Mouse (Mus musculus) forebrain, embryonic 12.5 days (tissue): Measurements from ENCODE around the gene Anapc1. TPM values are rescaled to one million over a fixed set of nuclear protein-coding genes. Genes with fewer than 3 reads are reported as not detected.

Source experiments
- ATAC-seq: fragments of 200-750 bp; cut with Nextera tagmentation; 2 replicates; pipeline ENCODE4 v1.8.0; 2017; ENCODE audit warnings: moderate TSS enrichment; ENCODE audit not compliant: low FRiP score
- H3K27ac ChIP-seq: fragments of 300-500 bp; sonication (generic); 2 replicates; pipeline ENCODE4 v1.5.1; 2016; ENCODE audit warnings: mild to moderate bottlenecking
- H3K27me3 ChIP-seq: fragments of 300-500 bp; sonication (generic); 2 replicates; pipeline ENCODE4 v1.6.1; 2016; ENCODE audit warnings: mild to moderate bottlenecking
- H3K36me3 ChIP-seq: fragments of 300-500 bp; sonication (generic); replicated peaks from 2 replicates; pipeline ENCODE4 v1.6.1; 2016; ENCODE audit warnings: mild to moderate bottlenecking
- H3K4me1 ChIP-seq: fragments of 300-500 bp; sonication (generic); 2 replicates; pipeline ENCODE4 v1.6.1; 2016
- H3K4me2 ChIP-seq: fragments of 300-500 bp; sonication (generic); 2 replicates; pipeline ENCODE4 v1.6.1; 2016; ENCODE audit warnings: mild to moderate bottlenecking, moderate library complexity
- H3K4me3 ChIP-seq: fragments of 300-500 bp; sonication (generic); replicated peaks from 2 replicates; pipeline ENCODE4 v1.5.1; 2016; ENCODE audit warnings: mild to moderate bottlenecking
- H3K9ac ChIP-seq: fragments of 300-500 bp; sonication (generic); 2 replicates; pipeline ENCODE4 v1.6.1; 2016; ENCODE audit warnings: mild to moderate bottlenecking
- H3K9me3 ChIP-seq: fragments of 300-500 bp; sonication (generic); 2 replicates; pipeline ENCODE4 v1.6.1; 2016
- whole genome bisulfite sequencing: fragments of 180-500 bp; shearing (Covaris S2); methylation state at CpG from one replicate; pipeline ENCODE4 v1.1.7; 2016; 5-methylcytosine and 5-hydroxymethylcytosine counted together
- polyA plus RNA-seq: library from polyadenylated mRNA; unstranded; fragments of >200 nt; fragmentation: Nextera tagmentation; extraction: Ambion mirVana; gene quantifications from 2 replicates; pipeline ENCODE4 v1.2.1, GENCODE M21; 2016

Gene Anapc1
- polyA plus RNA-seq, 1 experiment from 2014 or later: 98.8 TPM

- no peaks in the 10 kb centered on the region for H3K4me1 ChIP-seq
- no peak overlapping the region for H3K4me3 ChIP-seq
- no peaks in the 10 kb centered on the region for H3K36me3 ChIP-seq
- no peak overlapping the region for H3K27ac ChIP-seq
- no peaks in the 10 kb centered on the region for H3K9me3 ChIP-seq
- WGBS: 94% methylated on average over 7 of the region's 7 CpGs
- no peaks in the 10 kb centered on the region for H3K27me3 ChIP-seq
- H3K9ac ChIP-seq: no peak overlapping the region
- no peak for ATAC-seq
- H3K4me2 ChIP-seq: no peak overlapping the region
These were observed 94.9 kb downstream of the Anapc1 start for GRCm38 (mm10) chr2:128592301-128592700.

- H3K27me3 ChIP-seq: no peaks in the 10 kb centered on the region
- no peaks in the 10 kb centered on the region for H3K36me3 ChIP-seq
- no peak for ATAC-seq
- H3K27ac ChIP-seq: no peak within 1 kb of the TSS
- H3K4me2 ChIP-seq: no peak within 1 kb of the TSS
- H3K4me1 ChIP-seq: no peaks in the 10 kb centered on the region
- H3K9me3 ChIP-seq: no peaks in the 10 kb centered on the region
- 84% methylated on average over 3 of the region's 3 CpGs for whole genome bisulfite sequencing
- H3K4me3 ChIP-seq: no peak within 1 kb of the TSS
- no peak within 1 kb of the TSS for H3K9ac ChIP-seq
These were observed 96.3 kb downstream of the Anapc1 start, which contains the start of gene Spdye4c for GRCm38 (mm10) chr2:128590909-128591308. Gene Spdye4c (plus strand): TSS chr2:128591209.

- Histone ChIP-seq H3K4me2 (no peak overlapping the region), H3K36me3 (no peaks in the 10 kb centered on the region), H3K27ac (no peak overlapping the region), H3K9me3 (no peaks in the 10 kb centered on the region), H3K4me1 (0 out of 2 replicates have a peak, but pooled peaks cover 4% of the 10 kb centered on the region), H3K9ac (no peak overlapping the region), H3K27me3 (no peaks in the 10 kb centered on the region), H3K4me3 (no peak overlapping the region)
- ATAC-seq: no peak
- WGBS: 86% methylated on average over 5 of the region's 5 CpGs
These were observed 104.3 kb downstream of the Anapc1 start for GRCm38 (mm10) chr2:128582881-128583280.

DNA sequence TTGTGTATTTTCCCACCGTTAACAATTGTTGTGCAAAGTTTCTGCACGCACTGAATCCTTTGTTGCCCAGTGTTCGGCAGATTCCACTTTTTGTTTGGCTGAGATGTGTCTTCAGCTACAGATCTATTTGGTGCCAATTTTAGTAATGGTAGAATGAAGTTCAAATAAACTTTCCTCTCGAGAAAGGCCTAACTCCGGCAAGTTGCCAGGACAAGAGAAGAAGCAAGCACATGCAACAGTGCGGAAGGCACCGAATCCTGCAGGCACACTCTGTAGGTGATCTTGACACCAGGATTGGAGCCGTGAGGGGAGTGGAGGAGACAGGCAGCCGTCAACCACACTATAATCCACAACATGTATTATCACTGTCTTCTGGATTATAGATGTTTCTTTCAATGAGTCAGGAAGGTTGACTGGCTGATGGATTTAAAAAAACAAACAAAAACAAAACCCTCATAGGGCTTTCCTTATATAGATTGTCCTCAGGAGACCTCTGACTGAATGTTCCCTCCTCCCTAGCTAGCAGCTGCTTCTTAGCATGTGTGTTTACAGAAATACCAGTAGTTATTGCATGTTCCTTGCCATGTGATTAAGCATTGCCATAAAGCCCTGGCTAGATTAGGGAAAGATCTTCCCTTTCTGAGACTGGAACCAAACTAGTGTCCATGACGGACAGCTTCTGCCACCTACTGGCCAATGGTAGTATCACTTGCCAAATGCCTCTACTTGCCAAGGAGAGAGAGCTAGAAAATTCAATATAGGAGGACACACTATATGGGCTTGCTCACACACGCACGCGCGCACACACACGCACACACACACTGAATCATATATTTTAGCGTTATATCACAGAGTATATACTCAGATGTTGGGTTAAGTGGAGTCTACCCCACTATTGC, 114.2 kb downstream of the Anapc1 start:
- 0 out of 2 replicates have a peak, but pooled peaks have one; percentile 27 for ATAC-seq
- Histone ChIP-seq H3K9me3 (no peaks in the 10 kb centered on the region), H3K9ac (no peak overlapping the region), H3K27ac (no peak overlapping the region), H3K4me3 (no peak overlapping the region), H3K4me1 (no peaks in the 10 kb centered on the region), H3K4me2 (no peak overlapping the region), H3K36me3 (no peaks in the 10 kb centered on the region), H3K27me3 (no peaks in the 10 kb centered on the region)
- 53% methylated on average over 16 of the region's 16 CpGs for WGBS

DNA sequence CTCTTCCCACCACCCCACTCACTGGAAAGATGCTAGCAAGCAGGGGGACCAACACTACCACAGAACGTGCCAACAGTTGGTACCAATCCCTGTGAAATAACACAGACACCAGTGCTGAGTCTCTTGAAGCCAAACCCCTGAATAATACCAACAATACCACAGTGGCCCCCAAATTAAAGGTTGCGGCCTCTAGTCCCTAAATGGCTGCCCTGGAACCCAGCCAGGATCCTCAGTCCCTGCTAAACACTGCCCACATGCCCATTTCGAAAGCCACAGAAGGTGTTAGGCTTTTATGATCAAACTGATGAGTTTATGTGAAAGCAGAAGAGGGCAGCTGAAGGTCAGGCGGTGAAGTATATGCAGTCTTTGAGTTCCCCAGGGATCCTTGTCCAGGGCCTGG, 116.2 kb downstream of the Anapc1 start:
- ATAC-seq: no peak
- WGBS: 89% methylated on average over 4 of the region's 4 CpGs

DNA sequence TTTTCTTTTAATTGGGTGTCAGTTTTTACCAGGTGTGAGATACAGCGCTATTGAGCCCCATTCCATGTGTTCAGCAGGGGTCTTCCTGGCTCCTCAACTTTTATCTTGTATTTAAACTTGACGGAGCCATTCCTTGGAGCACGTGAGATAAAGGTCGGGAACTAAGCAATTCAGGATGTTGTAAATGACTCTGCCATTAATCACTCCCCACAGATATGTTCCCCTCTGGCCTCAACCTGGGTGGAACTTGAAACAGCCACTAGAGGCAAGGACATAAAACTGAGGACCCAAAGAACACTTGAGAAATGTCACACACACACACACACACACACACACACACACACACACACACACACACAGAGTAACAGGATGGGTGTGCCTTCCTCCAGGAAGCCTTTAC, 118.7 kb downstream of the Anapc1 start:
- H3K36me3 ChIP-seq: no peaks in the 10 kb centered on the region
- H3K27me3 ChIP-seq: no peaks in the 10 kb centered on the region
- H3K9ac ChIP-seq: no peak overlapping the region
- H3K4me1 ChIP-seq: no peaks in the 10 kb centered on the region
- H3K27ac ChIP-seq: no peak overlapping the region
- no peaks in the 10 kb centered on the region; the same call in 1 of the 2 replicates for H3K9me3 ChIP-seq
- ATAC-seq: no peak
- H3K4me3 ChIP-seq: no peak overlapping the region
- WGBS: 86% methylated on average over 4 of the region's 4 CpGs
- H3K4me2 ChIP-seq: no peak overlapping the region

More for the DNA sequence above, 116.2 kb downstream of the Anapc1 start:
- Histone ChIP-seq H3K36me3 (no peaks in the 10 kb centered on the region), H3K4me2 (no peak overlapping the region), H3K4me1 (no peaks in the 10 kb centered on the region), H3K9me3 (no peaks in the 10 kb centered on the region), H3K4me3 (no peak overlapping the region), H3K27me3 (no peaks in the 10 kb centered on the region), H3K27ac (no peak overlapping the region), H3K9ac (no peak overlapping the region)

GRCm38 (mm10) chr2:128568018-128568417, 119.2 kb downstream of the Anapc1 start:
- no peaks in the 10 kb centered on the region; the same call in 1 of the 2 replicates for H3K9me3 ChIP-seq
- H3K4me3 ChIP-seq: no peak overlapping the region
- no peaks in the 10 kb centered on the region for H3K36me3 ChIP-seq
- ATAC-seq: no peak
- 79% methylated on average over 6 of the region's 6 CpGs for WGBS
- H3K27me3 ChIP-seq: no peaks in the 10 kb centered on the region
- H3K4me1 ChIP-seq: no peaks in the 10 kb centered on the region
- no peak overlapping the region for H3K27ac ChIP-seq
- no peak overlapping the region for H3K4me2 ChIP-seq
- no peak overlapping the region for H3K9ac ChIP-seq

DNA sequence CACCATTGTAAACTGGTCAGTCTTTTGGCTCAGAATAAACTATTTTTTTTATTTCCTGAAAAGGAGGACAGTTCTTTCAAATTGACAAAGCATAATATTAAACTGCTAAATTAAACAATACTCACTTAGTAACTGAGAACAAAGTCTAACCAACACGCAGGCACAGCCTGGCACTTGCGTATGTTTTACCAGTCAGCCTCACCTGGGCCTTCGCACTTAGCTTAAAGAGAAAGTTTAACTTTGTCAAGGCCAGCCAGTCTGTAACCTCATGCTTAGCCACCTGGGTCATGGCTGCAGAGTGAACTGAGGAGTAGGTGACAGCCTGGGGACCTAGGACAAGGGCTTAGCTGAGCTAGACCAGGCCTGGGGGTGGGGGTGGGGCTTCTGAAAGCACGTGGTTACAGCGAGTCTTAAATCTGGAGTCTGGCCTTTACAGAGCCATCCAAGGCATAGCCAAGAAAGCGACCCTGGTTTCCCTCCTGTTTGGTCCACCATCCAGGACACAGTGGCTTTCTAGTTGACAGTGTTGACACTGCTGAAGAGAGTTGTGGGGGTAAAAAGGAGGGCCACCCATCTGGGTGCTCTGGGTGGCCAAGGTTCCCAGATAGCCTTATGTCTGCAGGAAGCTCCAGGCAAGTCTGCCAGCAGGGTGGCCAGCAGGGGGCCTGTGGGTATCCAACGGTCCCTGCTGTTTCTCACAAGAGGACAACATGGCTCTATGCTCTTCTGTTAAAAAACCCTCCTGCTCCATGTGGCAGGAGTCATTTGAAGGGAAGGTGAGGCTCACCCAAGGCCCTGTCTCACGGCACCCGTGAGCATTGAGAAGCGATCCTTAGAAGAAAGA, 120.7 kb downstream of the Anapc1 start:
- H3K36me3 ChIP-seq: no peaks in the 10 kb centered on the region
- no peak for ATAC-seq
- H3K4me2 ChIP-seq: no peak overlapping the region
- no peak overlapping the region for H3K4me3 ChIP-seq
- H3K27ac ChIP-seq: no peak overlapping the region
- H3K27me3 ChIP-seq: no peaks in the 10 kb centered on the region
- no peaks in the 10 kb centered on the region for H3K4me1 ChIP-seq
- no peak overlapping the region for H3K9ac ChIP-seq
- 71% methylated on average over 10 of the region's 10 CpGs for WGBS
- no peaks in the 10 kb centered on the region; the same call in 1 of the 2 replicates for H3K9me3 ChIP-seq

GRCm38 (mm10) chr2:128565904-128566303, 121.3 kb downstream of the Anapc1 start:
- Histone ChIP-seq H3K9me3 (no peaks in the 10 kb centered on the region; the same call in 1 of the 2 replicates), H3K4me1 (no peaks in the 10 kb centered on the region), H3K27me3 (no peaks in the 10 kb centered on the region), H3K36me3 (no peaks in the 10 kb centered on the region), H3K4me2 (no peak overlapping the region), H3K4me3 (no peak overlapping the region), H3K27ac (no peak overlapping the region), H3K9ac (no peak overlapping the region)
- no peak for ATAC-seq
- 60% methylated on average over 8 of the region's 8 CpGs for WGBS

GRCm38 (mm10) chr2:128564195-128564594, 123.0 kb downstream of the Anapc1 start:
- 86% methylated on average over 3 of the region's 3 CpGs for WGBS
- Histone ChIP-seq H3K9me3 (no peaks in the 10 kb centered on the region; the same call in 1 of the 2 replicates), H3K36me3 (no peaks in the 10 kb centered on the region), H3K9ac (no peak overlapping the region), H3K4me3 (no peak overlapping the region), H3K4me2 (no peak overlapping the region), H3K27me3 (no peaks in the 10 kb centered on the region), H3K27ac (no peak overlapping the region), H3K4me1 (no peaks in the 10 kb centered on the region)
- ATAC-seq: no peak
